Mouse (Mus musculus): ENCODE results near the gene Nccrp1. TPM values are rescaled to one million over a fixed set of nuclear protein-coding genes. Genes with fewer than 3 reads are reported as not detected.
A peak's percentile ranks its signal among the peaks of the same experiment; 100 is the strongest.
"Not testable (repeated sequence)": the region's sequence is repeated elsewhere in the genome, so short reads cannot be mapped to it uniquely, and the experiment has no call there.

The Nccrp1 gene
- polyA plus RNA-seq, 2 experiments from 2014 or later, result not detected

DNA sequence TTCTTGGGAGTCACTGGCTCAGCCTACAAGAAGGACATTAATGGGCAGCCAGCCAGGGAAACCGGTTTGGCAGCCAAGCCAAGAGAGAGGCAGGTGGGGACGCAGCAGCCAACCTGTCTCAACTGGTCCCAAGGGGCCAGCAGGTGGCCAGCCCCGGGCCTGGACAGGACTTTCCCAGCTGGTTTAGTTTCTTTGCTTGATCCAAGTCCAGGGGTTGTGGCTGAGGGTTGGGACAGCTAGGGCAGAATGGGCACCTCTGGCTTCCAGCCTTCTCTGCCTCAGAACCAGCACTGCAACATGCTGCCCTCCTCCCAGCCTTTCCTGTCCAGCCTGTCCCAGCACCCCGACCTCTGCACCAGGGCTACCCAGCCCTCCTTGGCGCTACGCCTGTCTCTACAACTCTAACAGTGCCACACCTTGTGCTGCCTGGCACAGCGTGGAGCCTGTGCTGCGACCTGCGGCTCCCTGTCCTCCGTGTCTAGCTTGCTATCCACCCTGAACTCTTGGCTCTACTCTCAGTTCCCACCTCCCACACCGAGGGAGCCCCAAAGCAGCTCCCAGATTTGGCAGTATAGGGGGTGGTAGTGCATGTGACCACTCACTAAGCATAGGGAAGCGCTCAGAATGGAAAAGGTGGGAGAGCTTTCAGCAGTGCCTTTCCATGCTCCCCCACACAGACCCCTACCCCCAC, 23.4 kb upstream of the Nccrp1 start:
- no peak for ATAC-seq

DNA sequence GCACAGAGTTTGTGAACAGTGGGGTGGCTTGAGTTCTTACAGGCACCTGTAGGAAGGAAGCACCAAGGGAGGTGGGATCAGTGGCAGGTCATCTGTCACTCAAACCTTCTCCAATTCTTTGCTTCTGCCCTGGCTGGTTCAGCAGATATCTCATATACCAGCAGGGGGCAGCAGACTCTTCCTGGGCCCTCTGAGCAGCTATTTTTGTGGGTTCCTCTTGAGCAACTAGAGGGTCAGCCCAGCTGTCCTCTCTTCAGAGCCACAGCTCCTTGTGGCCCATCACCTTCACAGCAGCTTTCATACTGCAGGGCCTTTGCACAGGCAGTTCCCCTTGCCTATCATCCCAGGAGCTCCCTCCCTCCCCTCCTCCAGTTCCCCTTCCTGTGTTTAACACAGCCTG, 21.2 kb upstream of the Nccrp1 start:
- ATAC-seq, result no peak

DNA sequence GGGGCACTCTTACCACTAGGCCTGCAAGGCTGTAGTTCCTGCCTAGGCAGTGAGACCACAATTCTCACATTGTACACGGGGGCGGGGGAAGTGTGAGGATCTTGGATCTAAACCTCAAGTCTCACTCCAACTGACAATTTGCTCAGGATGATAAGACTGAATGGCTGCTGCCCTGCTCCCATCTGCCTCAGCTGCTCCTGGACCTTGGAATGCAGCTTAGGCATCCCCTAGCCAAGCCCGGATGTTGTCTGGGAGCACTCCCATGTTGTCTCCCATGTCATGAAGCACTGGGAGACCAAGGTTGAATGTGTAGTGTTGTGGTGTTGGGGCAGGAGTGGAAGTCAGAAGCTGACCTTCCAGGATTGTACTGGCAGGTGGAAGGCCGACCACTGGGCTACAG, 20.5 kb upstream of the Nccrp1 start:
- no peak for ATAC-seq

DNA sequence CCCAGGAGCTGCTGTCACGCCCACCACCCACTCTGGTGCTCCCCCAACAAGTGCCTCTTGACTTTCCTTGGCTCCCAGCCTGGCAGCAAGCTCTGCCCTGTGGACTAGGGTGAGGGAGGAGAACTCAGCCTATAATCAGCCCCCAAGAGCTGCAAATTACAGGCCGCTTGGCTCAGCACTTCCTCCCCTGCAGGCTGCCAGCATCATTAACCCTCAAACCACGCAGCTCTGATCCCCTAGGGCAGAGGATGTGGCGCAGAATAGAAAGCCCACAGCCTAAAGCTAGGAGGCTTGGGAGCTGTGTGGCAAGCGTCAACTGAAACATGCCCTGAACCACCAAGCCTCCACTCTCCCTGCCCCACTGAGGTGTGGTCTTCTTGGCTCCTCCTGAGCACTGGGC, 18.4 kb upstream of the Nccrp1 start:
- no peak for ATAC-seq

DNA sequence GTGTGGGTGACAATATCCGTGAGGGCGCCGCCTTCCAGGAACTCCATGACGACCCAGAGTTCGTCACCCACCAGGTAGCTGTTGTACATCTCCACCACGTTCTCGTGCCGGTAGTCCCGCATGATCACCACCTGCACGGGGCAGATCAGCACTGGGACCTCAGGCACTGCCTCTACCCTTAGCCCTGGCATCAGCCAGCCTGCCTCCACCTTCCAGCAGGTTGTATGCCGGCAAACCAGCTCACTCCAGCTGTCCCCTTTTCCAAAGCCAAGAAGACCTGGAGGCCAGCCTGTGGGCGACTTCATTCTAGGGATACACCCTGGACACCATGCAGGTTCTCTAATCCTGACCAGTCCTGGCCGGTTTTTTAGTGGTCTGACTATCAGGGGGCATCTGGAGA, 15.9 kb upstream of the Nccrp1 start:
- no peak for ATAC-seq

DNA sequence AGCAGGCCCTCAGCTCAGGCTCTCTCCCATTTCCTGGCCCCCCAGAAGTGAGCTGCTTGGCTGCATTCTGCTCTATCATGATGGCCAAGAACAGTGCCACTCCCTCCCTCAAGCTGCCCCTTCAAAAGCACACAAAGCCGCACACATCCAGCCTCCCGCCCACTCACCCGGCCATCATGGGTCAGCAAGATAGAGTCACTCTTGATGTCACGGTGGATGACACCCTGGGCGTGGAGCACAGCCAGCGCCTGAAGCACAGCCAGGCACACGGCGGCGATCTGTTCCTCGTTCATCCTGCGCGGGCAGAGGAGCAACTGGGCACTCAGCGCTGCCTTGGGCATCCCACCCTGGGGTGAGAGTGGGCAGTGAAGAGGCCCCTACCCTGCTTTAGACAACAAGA, 15.3 kb upstream of the Nccrp1 start:
- no peak for ATAC-seq

DNA sequence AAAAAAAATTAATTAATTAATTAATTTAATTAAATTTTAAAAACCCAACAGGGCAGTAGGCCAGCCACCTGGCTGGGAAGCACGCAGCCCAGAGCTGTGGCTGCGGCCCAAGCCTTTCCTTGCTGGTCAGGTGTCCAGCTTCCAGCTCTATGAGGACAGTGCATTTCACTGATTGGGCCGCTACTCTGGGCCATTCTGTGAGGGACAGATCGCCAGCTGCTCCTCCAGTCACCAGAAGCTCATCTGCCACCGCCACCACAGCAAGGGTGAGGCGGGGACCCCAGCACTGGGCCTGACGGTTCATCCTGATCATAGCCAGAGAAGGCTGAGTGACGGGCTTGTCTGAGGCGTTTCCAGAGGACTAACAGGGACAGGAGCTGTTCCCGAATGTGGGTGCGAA, 14.9 kb upstream of the Nccrp1 start:
- no peak for ATAC-seq

DNA sequence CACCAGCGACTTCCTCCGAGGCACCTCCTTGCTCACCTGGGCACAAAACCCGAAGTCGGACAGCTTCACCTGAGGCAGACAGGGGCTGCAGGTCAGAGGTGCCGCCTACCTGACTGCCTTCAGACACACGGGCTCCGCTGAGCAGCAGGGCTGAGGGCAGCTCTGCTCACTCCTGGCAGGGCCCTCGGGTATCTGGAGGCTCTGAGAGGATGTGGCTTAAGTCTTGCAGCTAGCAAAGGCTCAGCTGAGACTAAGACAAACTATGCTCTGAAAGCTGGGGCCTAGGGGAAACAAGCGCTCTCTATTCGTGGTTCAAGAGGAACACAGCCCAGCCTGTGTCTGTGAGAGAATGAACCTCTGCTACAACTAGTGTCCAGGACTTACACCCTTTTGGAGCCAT, 13.8 kb upstream of the Nccrp1 start:
- ATAC-seq, result no peak

DNA sequence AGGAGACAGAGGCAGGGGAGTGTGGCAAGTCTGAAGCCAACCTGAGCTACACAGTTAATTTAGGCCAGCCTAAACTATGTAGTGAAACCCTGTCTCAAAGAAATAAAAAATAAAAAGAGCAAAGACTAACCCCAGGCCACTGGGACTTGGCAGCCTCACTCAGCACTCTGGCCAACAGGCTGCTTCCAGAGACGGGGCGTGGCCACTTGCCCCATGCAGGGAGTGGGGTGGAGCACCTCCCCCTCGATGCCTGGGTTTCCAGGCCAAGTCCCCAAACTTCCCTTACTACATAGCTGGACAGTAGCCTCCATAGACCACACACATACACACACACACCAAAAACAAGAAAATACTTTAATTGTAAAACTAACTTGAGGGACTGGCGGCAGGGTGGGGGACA, 11.4 kb upstream of the Nccrp1 start:
- ATAC-seq, result no peak

DNA sequence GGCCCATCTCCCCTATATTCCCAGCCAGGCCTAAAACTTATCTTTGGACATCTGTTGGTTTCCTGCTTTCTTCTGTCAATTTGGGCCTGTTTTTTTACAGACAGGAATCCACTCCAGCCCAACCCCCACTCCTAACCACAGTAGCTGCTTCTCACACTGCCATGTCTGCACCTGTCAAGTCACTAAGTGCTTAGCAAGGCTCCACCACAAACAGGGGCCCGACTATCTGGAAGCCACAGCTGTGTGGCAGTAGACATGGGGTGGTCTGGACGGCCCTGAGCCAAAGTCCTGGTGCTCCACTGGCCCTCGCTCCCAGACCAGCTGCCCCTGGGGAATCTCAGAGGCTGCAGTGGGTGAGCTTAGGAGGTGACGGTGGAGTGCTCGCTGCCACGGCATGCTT, 10.7 kb upstream of the Nccrp1 start:
- ATAC-seq, result no peak

DNA sequence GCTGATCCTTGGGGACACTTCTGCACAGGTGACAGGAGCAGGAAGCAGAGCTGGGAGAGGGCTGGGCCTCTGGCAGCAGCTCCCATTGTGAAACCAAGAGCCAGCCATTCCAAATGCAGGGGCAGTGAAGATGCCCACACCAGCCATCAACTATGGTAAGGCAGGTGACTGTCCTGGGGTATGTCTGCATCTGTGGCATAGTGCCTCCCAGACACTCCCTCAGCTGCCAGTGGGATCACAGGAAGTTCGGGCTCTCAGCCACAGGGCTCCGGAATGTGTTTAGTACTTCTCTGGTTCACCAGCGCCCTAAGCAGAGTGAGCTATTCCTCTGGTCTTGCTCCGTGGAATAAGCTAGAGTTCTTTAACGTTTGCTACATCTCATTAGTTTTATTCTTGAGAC, 10.0 kb upstream of the Nccrp1 start:
- ATAC-seq, result no peak

DNA sequence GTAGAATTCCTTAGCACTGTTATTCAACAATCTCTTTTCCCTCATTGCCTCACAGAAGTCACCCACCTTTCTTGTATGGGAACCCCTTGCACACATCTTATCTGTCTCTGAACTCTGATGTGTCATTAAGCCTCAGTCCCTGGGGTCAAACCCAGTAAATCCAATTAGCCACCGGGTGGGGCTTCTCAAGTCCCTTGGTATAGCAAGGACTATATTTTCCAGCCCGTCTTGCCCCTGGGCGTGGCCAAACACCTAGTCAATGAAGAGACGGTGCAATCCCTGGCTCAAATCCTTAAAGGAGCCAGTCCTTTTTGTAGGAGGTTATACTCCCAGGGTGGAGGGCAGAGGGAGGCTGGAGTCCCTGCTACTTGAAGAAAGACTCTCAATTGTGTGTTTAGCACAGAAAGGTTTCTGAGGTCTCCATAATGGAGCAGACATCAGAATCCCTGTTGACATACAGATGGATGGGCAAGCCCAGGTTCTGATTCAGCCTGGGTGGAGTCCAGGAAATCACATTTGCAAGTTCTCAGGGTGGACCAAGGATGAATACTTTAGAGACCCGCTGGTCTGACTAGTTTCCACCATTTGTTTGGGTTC, 9.0 kb upstream of the Nccrp1 start:
- no peak for ATAC-seq

DNA sequence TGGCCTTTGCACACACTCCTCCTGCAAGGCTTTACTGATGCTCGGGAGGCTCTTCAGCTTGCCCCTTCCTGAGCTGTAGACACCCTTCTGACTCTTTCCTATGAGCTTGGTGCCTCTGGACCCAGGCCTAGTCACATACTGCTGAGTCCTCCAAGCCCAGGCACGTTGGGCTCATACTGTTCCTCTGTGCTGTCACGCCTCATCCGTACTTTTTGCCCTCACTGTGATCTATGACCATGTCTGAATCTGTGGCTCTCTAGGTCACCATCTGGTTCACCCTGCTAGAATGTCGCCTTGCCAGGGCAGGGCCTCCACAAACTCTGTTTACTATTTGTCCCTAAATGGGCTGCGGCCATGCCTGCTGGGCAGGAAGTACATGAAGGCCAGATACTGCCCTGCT, 6.0 kb upstream of the Nccrp1 start:
- no peak for ATAC-seq

DNA sequence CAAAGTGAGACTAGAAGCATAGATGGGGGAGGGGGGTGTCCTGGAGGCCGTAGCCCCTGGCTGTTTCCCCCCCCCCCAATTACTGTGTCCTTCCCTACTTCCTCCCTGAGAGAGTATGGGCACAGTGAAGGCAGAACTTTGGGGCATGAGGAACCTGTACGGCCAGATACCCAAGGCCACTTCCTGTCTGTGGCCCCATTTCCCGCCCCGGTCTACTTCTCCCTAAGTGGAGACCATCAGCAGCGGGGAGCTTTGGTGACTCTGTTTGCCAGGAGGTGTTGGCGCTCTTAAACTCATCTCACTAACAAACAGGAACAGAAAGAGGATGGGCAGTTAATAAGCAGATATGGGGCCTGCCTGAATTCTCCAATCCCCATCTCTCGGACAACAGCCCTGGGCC, 574 bp upstream of the Nccrp1 start:
- no peak for ATAC-seq

DNA sequence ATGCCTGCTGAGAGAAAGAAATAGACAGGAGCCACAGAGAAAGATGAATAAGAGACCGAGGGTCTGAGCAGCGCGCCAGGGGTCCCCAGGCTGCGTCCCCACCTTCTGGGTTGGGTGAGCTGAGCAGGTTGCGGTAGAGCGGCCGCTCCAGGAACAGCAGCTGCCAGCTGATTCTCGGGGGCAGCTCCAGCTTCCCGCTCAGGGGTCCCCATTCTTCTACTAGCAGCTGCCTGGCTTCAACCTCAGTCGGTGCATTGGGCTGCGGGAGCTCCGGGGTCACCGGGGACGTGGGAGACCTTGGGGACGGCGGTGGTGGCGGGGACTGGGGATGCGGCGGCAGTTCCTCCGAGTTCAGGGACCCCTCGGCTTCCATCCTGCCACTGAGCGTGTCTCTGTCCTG, 405 bp downstream of the Nccrp1 start:
- no peak for ATAC-seq

DNA sequence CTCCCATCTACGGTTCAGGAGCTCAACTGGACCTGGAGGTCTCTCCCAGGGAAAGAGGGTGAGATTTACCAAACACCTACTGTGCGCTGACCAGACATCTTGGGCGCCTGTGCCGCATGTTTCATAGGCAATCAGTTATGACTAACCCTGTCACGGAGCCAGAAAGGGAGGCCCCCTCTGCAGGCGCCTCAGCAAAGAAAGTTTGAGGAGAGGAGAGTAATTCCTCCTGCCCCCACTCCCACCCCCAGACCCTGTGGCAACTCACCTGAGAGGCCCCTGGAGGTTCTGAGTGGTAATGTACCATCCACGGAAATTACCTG, 1.2 kb downstream of the Nccrp1 start:
- ATAC-seq, result no peak

DNA sequence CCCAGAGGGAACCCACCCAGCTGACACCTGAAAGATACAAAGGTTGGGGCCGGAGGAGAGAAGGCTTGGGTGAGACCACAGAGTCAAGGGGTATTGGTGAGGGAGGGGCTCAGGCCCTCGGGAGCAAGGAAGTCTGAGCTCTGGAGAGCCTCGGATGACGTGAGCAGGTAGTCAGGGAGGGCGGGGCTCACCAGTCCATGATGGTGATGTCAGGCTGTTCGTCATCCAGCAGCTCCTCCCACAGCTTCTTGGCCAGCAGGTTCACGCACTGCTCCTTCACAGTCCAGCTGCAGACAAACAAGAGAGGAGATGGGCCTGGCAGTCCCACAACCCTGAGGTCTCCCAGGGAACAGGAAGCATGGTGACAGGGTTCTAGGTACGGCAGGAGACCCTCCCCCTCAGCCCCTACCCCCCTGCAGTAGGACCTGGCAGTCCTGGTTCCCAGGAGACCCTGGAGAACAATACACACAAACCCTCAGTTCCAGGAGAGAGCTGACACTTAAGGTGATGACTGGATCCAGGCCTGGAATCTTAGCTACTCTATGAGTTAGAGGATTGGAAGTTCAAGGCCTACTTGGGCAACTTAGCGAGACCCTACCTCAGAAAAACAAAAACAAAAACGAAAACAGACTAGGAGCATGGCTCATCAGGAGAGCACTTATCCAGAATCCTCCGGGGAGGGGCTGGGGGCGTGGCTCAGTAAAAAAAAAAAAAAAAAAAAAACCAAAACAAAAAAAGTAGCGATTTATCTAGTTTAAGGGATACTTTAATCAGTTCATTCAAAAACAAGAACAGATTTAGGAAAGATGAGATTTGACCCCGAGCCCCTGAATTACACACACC, 1.8 kb downstream of the Nccrp1 start:
- ATAC-seq, result no peak

DNA sequence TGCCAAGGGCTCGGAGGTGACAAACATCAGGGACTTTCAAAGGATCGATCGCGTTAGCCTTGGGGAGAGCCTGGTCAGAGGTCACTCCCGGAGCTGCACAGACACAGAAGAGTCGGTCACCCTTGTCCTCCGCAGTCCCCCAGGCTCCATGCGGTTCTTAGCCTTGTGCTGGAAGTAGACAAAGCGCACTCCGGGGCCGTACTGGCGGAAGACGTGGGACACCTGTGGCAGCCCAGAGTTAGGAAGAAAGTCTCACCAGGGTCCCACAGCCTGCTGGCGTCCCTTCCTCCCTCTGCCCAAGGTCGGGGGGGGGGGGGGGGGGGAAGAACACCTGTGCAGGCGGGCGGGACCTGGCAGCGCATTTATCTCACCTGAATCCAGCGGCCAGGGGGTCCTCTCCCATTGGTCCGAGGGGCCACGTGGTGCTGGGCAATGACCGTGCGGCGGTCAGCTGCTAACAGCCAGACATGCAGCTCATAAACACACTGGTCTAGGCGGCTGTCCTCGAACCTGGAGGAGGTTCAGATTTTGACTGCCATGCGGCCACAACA, 2.9 kb downstream of the Nccrp1 start:
- no peak for ATAC-seq

DNA sequence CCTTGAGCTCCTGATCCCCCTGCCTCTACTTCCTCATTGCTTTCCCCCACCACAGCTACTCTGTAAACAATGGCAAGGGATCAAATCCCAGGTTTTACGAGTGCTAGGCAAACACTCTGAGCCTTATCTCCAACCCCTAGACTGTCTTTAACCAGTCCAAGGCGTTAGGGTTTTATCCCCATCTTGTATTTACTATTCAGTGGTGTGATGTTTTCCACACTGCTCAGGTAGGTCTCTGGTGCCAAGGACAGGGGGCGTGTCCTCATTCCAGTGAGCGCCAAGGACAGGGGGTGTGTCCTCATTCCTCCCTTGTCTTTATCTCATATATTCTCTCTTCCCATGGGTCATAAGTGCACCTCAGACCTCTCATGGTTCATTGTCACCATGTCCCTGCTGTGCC, 6.5 kb downstream of the Nccrp1 start, which contains the start of gene Sycn:
TSS of gene Sycn (plus strand) at position 360 of the 400 bp plus-strand sequence.
- ATAC-seq, result no peak

DNA sequence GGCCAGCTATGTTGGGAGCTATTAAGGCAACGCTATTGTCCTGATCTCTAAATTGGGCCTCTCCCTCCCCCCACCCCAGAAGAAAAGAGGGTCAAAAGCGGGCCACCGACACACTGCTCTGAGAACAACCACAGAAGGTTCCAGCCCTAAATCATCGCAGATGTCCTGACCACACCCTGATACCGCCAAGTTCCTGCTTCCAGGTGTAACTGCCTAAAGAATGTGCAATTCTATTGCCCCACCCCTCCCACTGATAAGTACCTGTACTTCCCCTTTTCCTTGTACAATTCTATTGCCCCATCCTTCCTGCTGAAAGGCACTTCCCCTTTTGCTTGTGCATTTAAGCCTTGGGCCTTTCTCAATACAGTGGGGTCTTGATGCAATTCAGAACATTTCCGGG, 8.2 kb downstream of the Nccrp1 start:
- ATAC-seq, result not testable (repeated sequence)

DNA sequence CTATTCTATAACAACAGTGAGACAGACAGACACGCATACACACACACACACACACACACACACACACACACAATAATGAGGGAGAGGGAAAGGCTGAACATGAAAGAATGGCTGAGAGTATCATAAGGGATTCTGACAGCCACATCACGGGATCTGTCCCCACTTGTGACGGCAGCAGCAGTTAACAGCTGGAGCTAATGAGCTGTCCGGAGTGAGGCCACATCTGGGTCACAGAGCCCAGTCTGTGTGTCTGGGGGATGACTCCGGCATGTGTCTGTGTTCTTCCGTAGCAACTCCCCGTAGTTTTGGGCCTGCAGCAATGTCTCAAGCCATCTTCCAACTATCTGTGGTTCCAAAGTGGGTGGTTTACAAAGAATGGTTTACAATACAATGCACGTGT, 15.0 kb downstream of the Nccrp1 start:
- ATAC-seq, result no peak

DNA sequence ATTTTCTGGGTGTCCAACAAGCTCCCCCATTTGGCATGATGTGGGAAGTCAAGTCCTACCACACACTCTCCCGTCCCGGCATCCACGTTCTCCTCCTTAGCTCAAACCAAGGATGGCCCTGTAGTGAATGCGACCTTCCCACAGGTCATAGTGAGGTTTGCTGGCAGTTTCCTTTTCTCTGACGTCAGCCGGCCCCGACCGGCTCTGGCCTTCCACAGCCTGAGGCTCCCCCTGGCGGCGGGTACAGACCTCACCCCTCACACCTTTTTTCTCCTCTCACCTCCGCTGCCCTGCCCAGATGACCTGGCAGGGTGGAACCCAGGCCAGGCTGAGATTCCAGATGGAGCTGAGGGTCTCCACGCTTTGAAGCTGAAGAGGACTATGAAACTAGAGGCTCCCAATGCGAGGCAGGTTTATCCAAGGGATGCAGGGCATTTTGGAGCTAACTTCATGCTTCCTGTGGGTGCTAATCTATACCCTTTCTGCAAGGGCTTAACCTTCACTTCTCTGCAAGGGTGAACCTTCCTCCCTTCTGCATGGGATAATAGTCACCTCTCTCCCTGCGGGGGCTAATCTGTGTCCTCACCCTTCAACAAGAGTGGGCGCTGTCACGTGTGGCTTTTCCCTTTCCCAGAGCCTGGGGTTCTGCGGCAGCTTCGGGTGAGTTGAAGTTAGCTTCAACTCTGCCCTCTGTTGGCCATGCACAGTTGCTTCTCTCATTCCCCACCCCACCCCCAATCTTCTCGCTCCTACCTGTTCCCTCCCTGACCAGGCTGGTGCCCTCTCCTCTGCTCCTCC, 18.9 kb downstream of the Nccrp1 start:
- ATAC-seq, result peak; percentile 88

DNA sequence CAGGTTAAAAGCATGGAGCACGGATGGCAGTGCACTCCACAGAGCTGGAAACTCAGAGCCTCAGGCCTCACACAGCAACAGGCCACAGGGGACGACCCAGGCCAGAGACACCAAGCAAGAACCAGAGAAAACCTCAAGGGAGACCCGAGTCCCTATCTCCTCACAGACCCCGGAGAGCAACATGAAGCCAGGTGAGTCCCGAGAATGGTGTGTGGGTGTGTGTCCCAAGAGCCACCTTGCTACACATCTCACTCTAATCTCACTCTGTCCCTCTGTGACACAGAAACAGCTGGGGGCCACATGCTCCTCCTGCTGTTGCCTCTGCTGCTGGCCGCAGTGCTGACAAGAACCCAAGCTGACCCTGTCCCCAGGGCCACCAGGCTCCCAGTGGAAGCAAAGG, 24.5 kb downstream of the Nccrp1 start, which contains the start of gene Ifnl3:
TSS of gene Ifnl3 (plus strand) at position 301 of the 400 bp plus-strand sequence.
- not testable (repeated sequence) for ATAC-seq
